8 mouse cellular contexts compared by ENCODE assay signal in genomic region chr4:152213760-152214480, GRCm38 (mm10). TPM values are rescaled to one million over a fixed set of nuclear protein-coding genes. Genes with fewer than 3 reads are reported as not detected.
DNase-seq lines count a peak whose midpoint lies in the region; ATAC-seq lines count a peak whose summit lies in the region.

No protein-coding gene starts in this region.

- no peak overlapping the region for H3K9ac ChIP-seq in heart, embryonic 11.5 days (ENCODE audit: low read depth, low read length)
- no peak overlapping the region for H3K9ac ChIP-seq in midbrain, embryonic 14.5 days (replicated peaks; ENCODE audit: low read length)

- H3K4me3 ChIP-seq in heart, embryonic 11.5 days (ENCODE audit: low read depth, low read length), result no peak overlapping the region
- no peak overlapping the region for H3K4me3 ChIP-seq in midbrain, embryonic 14.5 days (replicated peaks; ENCODE audit: low read depth, low read length)

- H3K27me3 ChIP-seq in heart, embryonic 11.5 days (ENCODE audit: control insufficient read depth, insufficient read depth, low read length), result no peaks in the 10 kb centered on the region
- H3K27me3 ChIP-seq in midbrain, embryonic 14.5 days (ENCODE audit: control insufficient read depth, insufficient read depth, low read length), result peaks cover 32% of the 10 kb centered on the region

- no peak; the same call in 1 of the 2 replicates for ATAC-seq in heart, embryonic 11.5 days (replicated peaks; ENCODE audit: insufficient number of reproducible peaks, low FRiP score, low TSS enrichment)
- ATAC-seq in granulocyte monocyte progenitor cell, adult 5-6 weeks (replicated peaks; ENCODE audit: poor library complexity, severe bottlenecking), result peak; percentile 82
- peak; percentile 74; the same call in 1 of the 2 replicates for ATAC-seq in midbrain, embryonic 14.5 days (ENCODE audit: low FRiP score, low TSS enrichment)

- peak; percentile 98 for DNase-seq in heart, adult 11 months
- DNase-seq in embryo, embryonic 9.5 days (ENCODE audit: extremely low spot score), result peak; percentile 89
- DNase-seq in kidney, adult 18-20 months, result peak; percentile 92
- DNase-seq in left cerebral cortex, postnatal 4 days, result peak; percentile 94
- peak; percentile 95 for DNase-seq in midbrain, embryonic 14.5 days
- peak; percentile 74 for DNase-seq in spleen, adult 12 weeks (ENCODE audit: low spot score)

- H3K4me2 ChIP-seq in heart, embryonic 11.5 days, result no peak overlapping the region
- no peak overlapping the region for H3K4me2 ChIP-seq in midbrain, embryonic 14.5 days (ENCODE audit: low read length)

- H3K36me3 ChIP-seq in heart, embryonic 11.5 days (ENCODE audit: control insufficient read depth, insufficient read depth, low read length), result no peaks in the 10 kb centered on the region
- H3K36me3 ChIP-seq in midbrain, embryonic 14.5 days (ENCODE audit: control insufficient read depth, insufficient read depth, low read length), result peaks cover 9% of the 10 kb centered on the region

- H3K9me3 ChIP-seq in heart, embryonic 11.5 days (replicated peaks; ENCODE audit: control insufficient read depth, low read length), result no peaks in the 10 kb centered on the region
- H3K9me3 ChIP-seq in midbrain, embryonic 14.5 days (ENCODE audit: control insufficient read depth, low read length), result no peaks in the 10 kb centered on the region

- peaks cover 7% of the 10 kb centered on the region; the same call in 1 of the 2 replicates for H3K4me1 ChIP-seq in heart, embryonic 11.5 days (ENCODE audit: control insufficient read depth, insufficient read depth, low read length)
- no peaks in the 10 kb centered on the region for H3K4me1 ChIP-seq in midbrain, embryonic 14.5 days (ENCODE audit: control insufficient read depth, insufficient read depth, low read length)

- no peak overlapping the region for H3K27ac ChIP-seq in heart, embryonic 11.5 days (ENCODE audit: low read depth, low read length)
- no peak overlapping the region for H3K27ac ChIP-seq in midbrain, embryonic 14.5 days (replicated peaks; ENCODE audit: low read depth, low read length)

- 31% methylated on average over 6 of the region's 6 CpGs for WGBS in heart, embryonic 11.5 days (ENCODE audit: insufficient replicate concordance)
- WGBS in midbrain, embryonic 14.5 days, result 36% methylated on average over 6 of the region's 6 CpGs

- intact Hi-C loops in left cerebral cortex, postnatal 4 days (cut with DNase I), result loop anchor here (5.0 kb wide), 1 partner anchor 68 kb away; no protein-coding TSS in a partner anchor

RNA-seq across cellular contexts. Expression of gene Acot7, which starts 36.0 kb away (rescaled TPM):
- polyA plus RNA-seq in heart, embryonic 11.5 days (2014; fragmentation: Nextera tagmentation; extraction: Ambion mirVana), result 53.1 and 53.6 TPM in 2 replicates
- 124 and 134 TPM in 2 replicates for total RNA-seq in granulocyte monocyte progenitor cell, adult 5-6 weeks (2014; fragmentation: Nextera tagmentation)
- 79.4 and 89.5 TPM in 2 replicates for total RNA-seq in granulocyte monocyte progenitor cell, adult 5-6 weeks (2017)
- total RNA-seq in left cerebral cortex, postnatal 4 days (2021), result 100 to 1,000 TPM; 349 to 380 TPM
- polyA plus RNA-seq in midbrain, embryonic 14.5 days (2014; fragmentation: Nextera tagmentation; extraction: Ambion mirVana), result 276 and 368 TPM in 2 replicates

RNA-seq across cellular contexts. Expression of gene Hes2, which starts 55.3 kb away (rescaled TPM):
- polyA plus RNA-seq in heart, embryonic 11.5 days (2014; fragmentation: Nextera tagmentation; extraction: Ambion mirVana), result 0.07 TPM in 1 of 2 replicates, not detected in the other
- total RNA-seq in granulocyte monocyte progenitor cell, adult 5-6 weeks (2014; fragmentation: Nextera tagmentation), result not detected in 2 replicates
- total RNA-seq in granulocyte monocyte progenitor cell, adult 5-6 weeks (2017), result not detected in 2 replicates
- total RNA-seq in left cerebral cortex, postnatal 4 days (2021), result not detected
- not detected in 2 replicates for polyA plus RNA-seq in midbrain, embryonic 14.5 days (2014; fragmentation: Nextera tagmentation; extraction: Ambion mirVana)
